Mouse (Mus musculus): ENCODE data around the gene Ski. TPM values are rescaled to one million over a fixed set of nuclear protein-coding genes. Genes with fewer than 3 reads are reported as not detected.

Gene Ski
- total RNA-seq (2014; rRNA removed): 69.8 and 71.3 TPM in 2 replicates
- 8.8 and 9.5 TPM in 2 replicates for polyA plus RNA-seq (2015; fragmentation: Nextera tagmentation; extraction: Ambion mirVana)

DNA sequence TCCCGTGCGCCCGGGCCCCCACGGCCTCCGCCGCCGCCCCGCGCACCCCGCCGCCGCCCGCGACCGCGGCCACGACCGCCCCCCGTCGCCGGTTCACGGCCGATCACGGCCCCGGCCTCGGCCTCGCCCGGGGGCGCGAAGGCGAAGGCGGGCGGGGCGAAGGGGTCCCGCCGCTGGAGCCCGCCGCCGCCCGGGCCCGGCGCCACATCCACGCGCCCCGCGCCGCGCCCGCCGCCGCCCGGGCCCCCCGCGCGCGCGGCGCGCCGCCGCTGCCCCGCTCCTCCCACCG is at the start of gene Ski:
Gene Ski, minus strand, starts transcription at position 41 of the 289 bp plus-strand sequence.
- peak within 1 kb of the TSS; percentile 91 for H3K27ac ChIP-seq
- TF ChIP-seq CTCF (IDR thresholded peaks at IDR 0.05; ENCODE audit: low read depth): no peak
- 1% methylated on average over 25 of the region's 63 CpGs for WGBS
- no peaks in the 10 kb centered on the region for H3K9me3 ChIP-seq (ENCODE audit: low read length)
- no peaks in the 10 kb centered on the region for H3K27me3 ChIP-seq (ENCODE audit: insufficient read depth, low read length)
- H3K9ac ChIP-seq (replicated peaks; ENCODE audit: low read length): peak within 1 kb of the TSS; percentile 93
- H3K4me3 ChIP-seq (ENCODE audit: low read length): peak within 1 kb of the TSS; percentile 83
- peaks cover 28% of the 10 kb centered on the region for H3K4me1 ChIP-seq (ENCODE audit: insufficient read depth, low read length)
- H3K36me3 ChIP-seq (ENCODE audit: insufficient read depth, low read length): no peaks in the 10 kb centered on the region
- DNase-seq (ENCODE audit: low spot score) (no peak), ATAC-seq (no peak)
- peak within 1 kb of the TSS; percentile 100 for H3K4me2 ChIP-seq (ENCODE audit: low read depth, low read length)

DNA sequence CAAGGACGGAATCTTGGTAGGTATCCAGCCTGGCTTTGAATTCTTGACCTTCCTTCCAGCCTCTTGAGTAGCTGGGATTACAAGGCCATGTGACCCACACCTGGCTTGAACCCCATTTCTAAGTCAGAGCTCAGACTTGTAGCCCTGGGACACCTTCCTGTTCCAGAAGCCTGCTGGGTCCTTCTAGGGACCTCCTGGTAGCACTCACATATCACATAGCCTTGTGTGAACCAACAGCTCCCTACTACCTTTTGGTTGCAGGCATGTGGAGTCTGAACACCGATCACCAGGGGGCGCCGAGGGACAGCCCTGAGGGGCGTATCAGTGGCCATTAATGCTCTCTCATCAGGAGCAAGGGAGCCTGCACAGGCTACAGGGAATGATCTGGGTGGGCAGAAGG is 46.0 kb upstream of the Ski start:
- peak; percentile 63 for TF ChIP-seq CTCF (IDR thresholded peaks at IDR 0.05; ENCODE audit: low read depth)
- Histone ChIP-seq H3K4me3 (ENCODE audit: low read length) (no peak overlapping the region), H3K27ac (no peak overlapping the region), H3K36me3 (ENCODE audit: insufficient read depth, low read length) (peaks cover 3% of the 10 kb centered on the region; the same call in 1 of the 2 replicates), H3K27me3 (ENCODE audit: insufficient read depth, low read length) (no peaks in the 10 kb centered on the region), H3K9ac (replicated peaks; ENCODE audit: low read length) (no peak overlapping the region), H3K4me1 (ENCODE audit: insufficient read depth, low read length) (no peaks in the 10 kb centered on the region), H3K4me2 (ENCODE audit: low read depth, low read length) (no peak overlapping the region), H3K9me3 (ENCODE audit: low read length) (no peaks in the 10 kb centered on the region)
- ATAC-seq: no peak
- peak; percentile 31 for DNase-seq (ENCODE audit: low spot score)
- 41% methylated on average over 5 of the region's 5 CpGs for WGBS

DNA sequence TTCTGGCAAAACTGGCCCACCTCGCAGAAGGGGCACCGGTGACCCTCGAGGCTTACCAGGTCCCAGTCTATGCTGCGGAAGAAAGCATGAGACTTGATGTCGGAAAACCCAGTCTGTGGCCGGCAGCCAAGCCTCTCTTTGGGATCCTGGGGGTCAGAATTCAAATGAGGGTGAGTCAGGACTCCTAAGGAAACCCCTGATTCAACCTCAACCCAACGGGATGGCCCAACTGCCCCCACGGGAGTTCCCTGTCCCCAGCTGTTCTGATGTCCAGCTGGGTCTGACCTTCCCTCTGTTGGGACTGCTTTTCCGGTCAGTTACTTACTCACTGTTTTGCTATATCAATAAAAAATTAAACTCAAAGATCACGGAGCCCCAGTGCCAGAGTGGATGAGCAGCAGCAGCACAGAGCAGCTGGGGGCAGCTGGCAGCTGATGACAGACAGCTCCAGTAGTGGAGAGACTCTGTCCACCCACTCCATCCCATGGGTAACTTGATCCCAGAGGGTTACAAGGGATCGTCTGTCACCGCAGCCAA is 45.3 kb upstream of the Ski start:
- DNase-seq (ENCODE audit: low spot score) (no peak), ATAC-seq (no peak)
- Histone ChIP-seq H3K9me3 (ENCODE audit: low read length) (no peaks in the 10 kb centered on the region), H3K9ac (replicated peaks; ENCODE audit: low read length) (no peak overlapping the region), H3K36me3 (ENCODE audit: insufficient read depth, low read length) (0 out of 2 replicates have a peak, but pooled peaks cover 3% of the 10 kb centered on the region), H3K27me3 (ENCODE audit: insufficient read depth, low read length) (no peaks in the 10 kb centered on the region), H3K27ac (no peak overlapping the region), H3K4me1 (ENCODE audit: insufficient read depth, low read length) (no peaks in the 10 kb centered on the region), H3K4me2 (ENCODE audit: low read depth, low read length) (no peak overlapping the region), H3K4me3 (ENCODE audit: low read length) (no peak overlapping the region)
- no peak for TF ChIP-seq CTCF (IDR thresholded peaks at IDR 0.05; ENCODE audit: low read depth)
- 49% methylated on average over 12 of the region's 12 CpGs for WGBS

DNA sequence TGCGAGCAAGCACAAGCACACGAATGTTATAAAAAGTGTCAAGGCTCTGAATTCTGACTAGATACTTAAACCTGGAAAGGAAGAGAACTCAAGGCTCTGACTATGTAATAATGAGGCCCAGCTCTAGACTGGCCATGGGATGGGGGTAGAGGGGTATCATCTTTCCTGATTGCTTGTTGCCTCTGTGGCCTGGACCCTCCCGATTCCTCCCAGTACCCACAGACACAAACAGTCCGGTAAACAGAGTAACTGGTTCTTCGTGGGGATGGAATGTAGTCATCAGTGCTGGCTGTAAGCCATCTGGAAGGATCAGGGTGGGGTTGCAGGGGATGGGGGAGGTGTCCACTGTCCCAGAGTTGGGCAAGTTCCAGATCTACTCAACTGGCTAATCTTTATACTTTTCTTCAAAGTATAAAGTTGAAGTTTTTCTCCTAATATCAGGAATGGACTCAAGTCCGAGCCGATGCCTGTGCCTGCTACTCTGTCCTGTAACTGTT is 44.7 kb upstream of the Ski start:
- TF ChIP-seq CTCF (IDR thresholded peaks at IDR 0.05; ENCODE audit: low read depth): no peak
- ATAC-seq (no peak), DNase-seq (ENCODE audit: low spot score) (no peak)
- WGBS: 73% methylated on average over 7 of the region's 7 CpGs
- Histone ChIP-seq H3K27ac (no peak overlapping the region), H3K9me3 (ENCODE audit: low read length) (no peaks in the 10 kb centered on the region), H3K4me1 (ENCODE audit: insufficient read depth, low read length) (no peaks in the 10 kb centered on the region), H3K27me3 (ENCODE audit: insufficient read depth, low read length) (no peaks in the 10 kb centered on the region), H3K36me3 (ENCODE audit: insufficient read depth, low read length) (0 out of 2 replicates have a peak, but pooled peaks cover 3% of the 10 kb centered on the region), H3K4me2 (ENCODE audit: low read depth, low read length) (no peak overlapping the region), H3K4me3 (ENCODE audit: low read length) (no peak overlapping the region), H3K9ac (replicated peaks; ENCODE audit: low read length) (no peak overlapping the region)

DNA sequence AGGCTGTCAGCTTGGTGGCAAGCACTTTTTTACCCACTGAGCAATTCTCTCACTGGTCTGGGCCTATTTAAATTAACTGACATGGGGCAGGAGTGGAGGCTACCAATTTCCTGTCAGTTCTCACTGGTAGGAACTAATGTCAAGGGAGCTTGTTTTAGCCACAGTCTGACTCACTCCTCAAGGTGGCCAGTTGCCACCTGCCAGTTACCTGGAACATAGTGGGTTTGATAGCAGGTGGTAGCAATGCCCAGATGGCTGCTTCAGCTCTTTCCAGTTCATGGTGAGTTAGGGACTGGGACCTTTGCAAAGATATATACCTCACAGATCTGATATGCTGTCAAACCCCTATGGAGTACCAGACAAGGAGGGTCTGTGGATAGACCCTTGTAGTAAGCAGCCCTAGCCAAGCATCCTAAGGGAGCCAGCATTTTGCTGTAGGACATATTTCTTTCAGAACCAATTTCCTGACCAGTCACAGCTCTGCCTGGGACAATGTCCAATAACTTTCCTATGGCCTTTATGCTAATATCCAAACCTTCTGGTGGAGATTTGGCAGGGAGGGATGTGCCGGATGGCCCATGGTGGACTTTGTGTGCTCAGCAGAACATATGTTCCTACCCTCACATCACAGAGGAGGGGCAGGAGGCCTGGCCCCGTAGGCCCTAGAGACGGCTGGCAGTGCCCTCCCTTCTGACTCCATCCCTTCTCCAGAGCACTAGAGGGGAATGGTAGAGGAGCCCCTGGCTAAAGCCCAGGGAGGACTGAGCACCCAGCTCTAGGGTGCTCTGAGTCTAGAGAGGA is 42.3 kb upstream of the Ski start:
- peaks cover 7% of the 10 kb centered on the region; the same call in 1 of the 2 replicates for H3K36me3 ChIP-seq (ENCODE audit: insufficient read depth, low read length)
- ATAC-seq (no peak), DNase-seq (ENCODE audit: low spot score) (peak; percentile 55)
- H3K4me3 ChIP-seq (ENCODE audit: low read length): no peak overlapping the region
- no peak overlapping the region; the same call in 1 of the 2 replicates for H3K9ac ChIP-seq (replicated peaks; ENCODE audit: low read length)
- no peak for TF ChIP-seq CTCF (IDR thresholded peaks at IDR 0.05; ENCODE audit: low read depth)
- H3K4me1 ChIP-seq (ENCODE audit: insufficient read depth, low read length): no peaks in the 10 kb centered on the region
- peak overlapping the region; percentile 16; the same call in 1 of the 2 replicates for H3K27ac ChIP-seq
- WGBS: 51% methylated on average over 3 of the region's 3 CpGs
- no peaks in the 10 kb centered on the region for H3K9me3 ChIP-seq (ENCODE audit: low read length)
- no peak overlapping the region for H3K4me2 ChIP-seq (ENCODE audit: low read depth, low read length)
- no peaks in the 10 kb centered on the region for H3K27me3 ChIP-seq (ENCODE audit: insufficient read depth, low read length)

DNA sequence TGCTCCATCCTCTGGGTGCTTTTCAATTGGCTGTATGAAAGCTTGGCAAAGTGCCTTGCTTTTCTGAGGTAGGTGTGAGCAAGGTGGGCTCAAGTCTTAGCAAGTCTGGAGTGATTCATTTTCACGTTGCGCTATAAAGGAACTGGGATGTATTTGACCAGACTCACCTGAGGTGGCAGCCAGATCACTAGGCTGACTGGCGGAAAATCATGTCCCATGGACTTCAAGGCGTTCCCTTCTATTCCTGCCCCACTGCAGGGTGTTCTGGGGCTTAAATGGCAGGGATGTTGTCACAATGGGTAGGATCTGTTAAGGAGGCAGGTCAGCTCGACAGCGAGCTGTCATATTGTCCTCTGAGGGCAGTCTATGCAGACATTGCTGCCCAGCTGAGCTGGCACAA is 29.9 kb upstream of the Ski start:
- DNase-seq (ENCODE audit: low spot score) (no peak), ATAC-seq (no peak)
- Histone ChIP-seq H3K9me3 (ENCODE audit: low read length) (no peaks in the 10 kb centered on the region), H3K27me3 (ENCODE audit: insufficient read depth, low read length) (no peaks in the 10 kb centered on the region), H3K9ac (replicated peaks; ENCODE audit: low read length) (peak overlapping the region; percentile 13; the same call in 1 of the 2 replicates), H3K4me3 (ENCODE audit: low read length) (no peak overlapping the region), H3K4me1 (ENCODE audit: insufficient read depth, low read length) (0 out of 2 replicates have a peak, but pooled peaks cover 6% of the 10 kb centered on the region), H3K36me3 (ENCODE audit: insufficient read depth, low read length) (no peaks in the 10 kb centered on the region; the same call in 1 of the 2 replicates), H3K4me2 (ENCODE audit: low read depth, low read length) (0 out of 2 replicates have a peak overlapping the region, but pooled peaks have one; percentile 18), H3K27ac (no peak overlapping the region)
- no peak for TF ChIP-seq CTCF (IDR thresholded peaks at IDR 0.05; ENCODE audit: low read depth)
- WGBS: 74% methylated on average over 6 of the region's 6 CpGs
